Mouse (Mus musculus) C2C12 (cell line): ENCODE measurements around the gene Shoc2.

ENCODE experiments used
- CEBPB ChIP-seq: IDR thresholded peaks from one replicate; pipeline ENCODE4 v1.6.1; 2011; ENCODE audit warnings: low read depth, mild to moderate bottlenecking, control low read depth, moderate library complexity
- CTCF ChIP-seq: IDR thresholded peaks from one replicate; pipeline ENCODE4 v1.5.1; 2011; ENCODE audit not compliant: control insufficient read depth, insufficient read depth, insufficient read length
- FOSL1 ChIP-seq: IDR thresholded peaks from one replicate; pipeline ENCODE4 v1.8.0; 2011; ENCODE audit warnings: mild to moderate bottlenecking, low read length; ENCODE audit not compliant: poor library complexity, insufficient read depth, severe bottlenecking
- MAX ChIP-seq: IDR thresholded peaks from one replicate; pipeline ENCODE4 v1.6.1; 2011; ENCODE audit warnings: mild to moderate bottlenecking, control low read depth
- MYOG ChIP-seq: IDR thresholded peaks from one replicate; pipeline ENCODE4 v1.6.1; 2011; ENCODE audit not compliant: control insufficient read depth, insufficient read length; ENCODE audit errors: extremely low read depth
- USF1 ChIP-seq: IDR thresholded peaks from one replicate; pipeline ENCODE4 v1.6.1; 2011; ENCODE audit warnings: low read depth, mild to moderate bottlenecking, control low read depth, moderate library complexity

DNA sequence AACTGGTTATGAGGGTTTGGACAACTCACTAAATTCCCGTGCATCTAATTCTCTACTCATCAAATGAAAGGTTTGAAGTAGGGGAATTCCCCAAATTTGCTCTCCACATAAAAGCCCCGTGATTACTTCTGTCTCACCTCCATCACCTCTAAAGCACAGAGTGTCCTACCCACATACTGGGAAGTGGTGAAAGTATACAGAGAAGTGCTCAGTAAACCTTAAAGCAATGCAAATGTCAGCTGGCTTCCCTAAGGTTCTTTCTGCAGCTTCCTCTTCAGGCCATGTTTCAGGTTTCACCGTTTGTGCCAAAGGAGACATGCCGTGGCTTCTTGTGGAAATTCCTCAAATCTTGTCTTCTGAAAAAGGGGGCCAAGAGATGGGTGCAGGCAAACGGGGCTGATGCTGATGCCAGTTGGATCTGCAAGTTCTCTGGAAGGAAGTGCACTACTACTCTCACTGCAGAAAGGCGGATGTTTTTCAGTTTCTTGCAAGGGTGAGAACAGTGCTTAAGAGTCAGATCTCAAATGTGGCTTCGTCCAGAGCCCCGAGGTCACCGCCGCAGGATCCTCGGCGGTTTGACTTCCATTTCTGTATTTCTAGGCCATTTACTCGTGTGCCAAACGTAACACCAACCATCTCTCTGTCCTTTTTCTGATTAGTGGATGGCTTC, 44.0 kb upstream of the Shoc2 start:
- no peak for TF ChIP-seq CTCF
- no peak for TF ChIP-seq MAX
- TF ChIP-seq CEBPB: no peak
- TF ChIP-seq USF1: no peak
- no peak for TF ChIP-seq FOSL1
- TF ChIP-seq MYOG: no peak
